In the genomic region with DNA sequence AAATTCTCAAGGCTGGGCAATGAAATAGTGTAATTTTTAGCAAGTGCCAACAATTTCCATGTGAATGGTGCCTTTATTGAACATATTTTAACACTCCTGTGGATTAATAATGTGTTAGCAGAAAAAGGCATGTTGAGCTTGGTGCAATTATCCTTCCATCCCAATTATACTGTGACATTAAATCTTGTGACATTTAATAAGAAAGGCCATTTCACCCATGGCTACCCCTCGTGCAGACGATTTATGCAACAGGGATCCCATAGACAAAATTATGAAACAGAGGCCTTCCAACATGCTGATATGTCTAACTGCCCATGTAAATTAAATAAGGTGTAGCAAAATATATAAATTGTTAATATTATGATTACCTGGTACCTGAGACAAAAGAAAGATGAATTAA, we compare ENCODE assay signal across 20 mouse cellular contexts.
"Had no signal": no experiment of that assay in that cellular context is flagged by ENCODE, and none has a peak within 500 bp of the region (broad histone marks: within the 10 kb centered on the region; RNA-seq: fewer than 3 reads in every experiment).

No protein-coding gene starts in this region.

- H3K36me3 ChIP-seq: liver, embryonic 13.5 days; midbrain, embryonic 15.5 days had no signal

- H3K4me2 ChIP-seq: liver, embryonic 13.5 days; midbrain, embryonic 11.5 days; midbrain, embryonic 15.5 days had no signal

- H3K9ac ChIP-seq: liver, embryonic 13.5 days; midbrain, embryonic 15.5 days had no signal

- H3K4me1 ChIP-seq: liver, embryonic 13.5 days; midbrain, embryonic 15.5 days had no signal

- H3K9me3 ChIP-seq: liver, embryonic 13.5 days; midbrain, embryonic 15.5 days had no signal

- H3K4me3 ChIP-seq: layer of hippocampus, adult 2 months; left cerebral cortex, adult 2 months; liver, embryonic 13.5 days; midbrain, embryonic 15.5 days; myocyte had no signal

- H3K27me3 ChIP-seq: liver, embryonic 13.5 days; midbrain, embryonic 15.5 days had no signal

- H3K27ac ChIP-seq: kidney, postnatal 0 days; layer of hippocampus, adult 2 months; left cerebral cortex, adult 2 months; liver, embryonic 13.5 days; midbrain, embryonic 15.5 days; stomach, postnatal 0 days had no signal

- ATAC-seq: midbrain, embryonic 15.5 days had no signal

- DNase-seq: kidney, adult 2 months; kidney, postnatal 25 days; layer of hippocampus, adult 9-11 months; liver, embryonic 13.5 days; lung, adult 2 months; lung, postnatal 14 days; lung, postnatal 4 days; right cerebral cortex, adult 18-20 months; right cerebral cortex, postnatal 14 days; right cerebral cortex, postnatal 4 days; thymus, adult 2 months; thymus, postnatal 14 days; thymus, postnatal 4 days had no signal
